Mouse (Mus musculus): ENCODE data around the gene Cul9. TPM values are rescaled to one million over a fixed set of nuclear protein-coding genes. Genes with fewer than 3 reads are reported as not detected.

Gene Cul9
- polyA plus RNA-seq, 1 experiment = 22.0 TPM

- peaks cover 18% of the 10 kb centered on the region for H3K4me1 ChIP-seq (replicated peaks; ENCODE audit: control insufficient read depth, insufficient read depth, low read length)
- peak; percentile 58 for DNase-seq
- H3K36me3 ChIP-seq (ENCODE audit: control insufficient read depth, insufficient read depth, low read length) = peaks cover 4% of the 10 kb centered on the region; the same call in 1 of the 2 replicates
- under 1% methylated on average over 75 of the region's 75 CpGs for WGBS
- peak overlapping the region; percentile 84 for H3K4me3 ChIP-seq (ENCODE audit: control insufficient read depth, insufficient read depth, low read length)
- no peaks in the 10 kb centered on the region for H3K27me3 ChIP-seq (ENCODE audit: control insufficient read depth, insufficient read depth, low read length)
- no peak overlapping the region for H3K27ac ChIP-seq (ENCODE audit: control insufficient read depth, insufficient read depth, low read length)
- TF ChIP-seq POLR2A (IDR thresholded peaks at IDR 0.05; ENCODE audit: control insufficient read depth, extremely low read depth, insufficient read depth, low read length, poor library complexity) (no peak), CTCF (IDR thresholded peaks at IDR 0.05; ENCODE audit: borderline replicate concordance, control insufficient read depth, extremely low read depth, insufficient read depth, low read length, poor library complexity) (no peak)
These were observed 8.9 kb upstream of the Cul9 start for GRCm38 (mm10) chr17:46554977-46555672.

- H3K27me3 ChIP-seq (ENCODE audit: control insufficient read depth, insufficient read depth, low read length) = no peaks in the 10 kb centered on the region
- H3K36me3 ChIP-seq (ENCODE audit: control insufficient read depth, insufficient read depth, low read length) = peaks cover 9% of the 10 kb centered on the region; the same call in 1 of the 2 replicates
- TF ChIP-seq POLR2A (IDR thresholded peaks at IDR 0.05; ENCODE audit: control insufficient read depth, extremely low read depth, insufficient read depth, low read length, poor library complexity) = no peak
- no peak for TF ChIP-seq CTCF (IDR thresholded peaks at IDR 0.05; ENCODE audit: borderline replicate concordance, control insufficient read depth, extremely low read depth, insufficient read depth, low read length, poor library complexity)
- H3K4me3 ChIP-seq (ENCODE audit: control insufficient read depth, insufficient read depth, low read length) = peak overlapping the region; percentile 84
- peaks cover 18% of the 10 kb centered on the region for H3K4me1 ChIP-seq (replicated peaks; ENCODE audit: control insufficient read depth, insufficient read depth, low read length)
- peak; percentile 16 for DNase-seq
- H3K27ac ChIP-seq (ENCODE audit: control insufficient read depth, insufficient read depth, low read length) = no peak overlapping the region
- 2% methylated on average over 11 of the region's 11 CpGs for WGBS
These were observed 8.4 kb upstream of the Cul9 start for GRCm38 (mm10) chr17:46554646-46554976.

GRCm38 (mm10) chr17:46553926-46554325 lies 7.7 kb upstream of the Cul9 start:
- no peak for DNase-seq
- H3K27me3 ChIP-seq (ENCODE audit: control insufficient read depth, insufficient read depth, low read length) = no peaks in the 10 kb centered on the region
- H3K4me3 ChIP-seq (ENCODE audit: control insufficient read depth, insufficient read depth, low read length) = no peak overlapping the region
- peaks cover 18% of the 10 kb centered on the region for H3K4me1 ChIP-seq (replicated peaks; ENCODE audit: control insufficient read depth, insufficient read depth, low read length)
- TF ChIP-seq CTCF (IDR thresholded peaks at IDR 0.05; ENCODE audit: borderline replicate concordance, control insufficient read depth, extremely low read depth, insufficient read depth, low read length, poor library complexity) (no peak), POLR2A (IDR thresholded peaks at IDR 0.05; ENCODE audit: control insufficient read depth, extremely low read depth, insufficient read depth, low read length, poor library complexity) (no peak)
- H3K36me3 ChIP-seq (ENCODE audit: control insufficient read depth, insufficient read depth, low read length) = peaks cover 12% of the 10 kb centered on the region
- 90% methylated on average over 3 of the region's 3 CpGs for WGBS
- H3K27ac ChIP-seq (ENCODE audit: control insufficient read depth, insufficient read depth, low read length) = no peak overlapping the region

GRCm38 (mm10) chr17:46553469-46553868 lies 7.3 kb upstream of the Cul9 start:
- H3K27ac ChIP-seq (ENCODE audit: control insufficient read depth, insufficient read depth, low read length) = no peak overlapping the region

GRCm38 (mm10) chr17:46552841-46553423 lies 6.7 kb upstream of the Cul9 start:
- TF ChIP-seq POLR2A (IDR thresholded peaks at IDR 0.05; ENCODE audit: control insufficient read depth, extremely low read depth, insufficient read depth, low read length, poor library complexity) (no peak), CTCF (IDR thresholded peaks at IDR 0.05; ENCODE audit: borderline replicate concordance, control insufficient read depth, extremely low read depth, insufficient read depth, low read length, poor library complexity) (no peak)
- Histone ChIP-seq H3K4me1 (replicated peaks; ENCODE audit: control insufficient read depth, insufficient read depth, low read length) (peaks cover 18% of the 10 kb centered on the region), H3K36me3 (ENCODE audit: control insufficient read depth, insufficient read depth, low read length) (peaks cover 19% of the 10 kb centered on the region), H3K27me3 (ENCODE audit: control insufficient read depth, insufficient read depth, low read length) (no peaks in the 10 kb centered on the region), H3K27ac (ENCODE audit: control insufficient read depth, insufficient read depth, low read length) (no peak overlapping the region), H3K4me3 (ENCODE audit: control insufficient read depth, insufficient read depth, low read length) (no peak overlapping the region)
- WGBS = 71% methylated on average over 24 of the region's 24 CpGs
- peak; percentile 36 for DNase-seq

More at GRCm38 (mm10) chr17:46553469-46553868, 7.3 kb upstream of the Cul9 start:
- no peak overlapping the region for H3K4me3 ChIP-seq (ENCODE audit: control insufficient read depth, insufficient read depth, low read length)
- H3K4me1 ChIP-seq (replicated peaks; ENCODE audit: control insufficient read depth, insufficient read depth, low read length) = peaks cover 18% of the 10 kb centered on the region
- 94% methylated on average over 11 of the region's 11 CpGs for WGBS
- no peak for DNase-seq
- no peaks in the 10 kb centered on the region for H3K27me3 ChIP-seq (ENCODE audit: control insufficient read depth, insufficient read depth, low read length)
- TF ChIP-seq CTCF (IDR thresholded peaks at IDR 0.05; ENCODE audit: borderline replicate concordance, control insufficient read depth, extremely low read depth, insufficient read depth, low read length, poor library complexity) (no peak), POLR2A (IDR thresholded peaks at IDR 0.05; ENCODE audit: control insufficient read depth, extremely low read depth, insufficient read depth, low read length, poor library complexity) (no peak)
- H3K36me3 ChIP-seq (ENCODE audit: control insufficient read depth, insufficient read depth, low read length) = peaks cover 17% of the 10 kb centered on the region

GRCm38 (mm10) chr17:46552151-46552550 lies 6.0 kb upstream of the Cul9 start:
- TF ChIP-seq CTCF (IDR thresholded peaks at IDR 0.05; ENCODE audit: borderline replicate concordance, control insufficient read depth, extremely low read depth, insufficient read depth, low read length, poor library complexity) (no peak), POLR2A (IDR thresholded peaks at IDR 0.05; ENCODE audit: control insufficient read depth, extremely low read depth, insufficient read depth, low read length, poor library complexity) (no peak)
- no peaks in the 10 kb centered on the region for H3K27me3 ChIP-seq (ENCODE audit: control insufficient read depth, insufficient read depth, low read length)
- H3K4me3 ChIP-seq (ENCODE audit: control insufficient read depth, insufficient read depth, low read length) = no peak overlapping the region
- no peak overlapping the region for H3K27ac ChIP-seq (ENCODE audit: control insufficient read depth, insufficient read depth, low read length)
- WGBS = 98% methylated on average over 7 of the region's 7 CpGs
- no peak for DNase-seq
- H3K36me3 ChIP-seq (ENCODE audit: control insufficient read depth, insufficient read depth, low read length) = peaks cover 19% of the 10 kb centered on the region
- peaks cover 12% of the 10 kb centered on the region for H3K4me1 ChIP-seq (replicated peaks; ENCODE audit: control insufficient read depth, insufficient read depth, low read length)

Data from thymus, adult 2 months (tissue).